Mouse (Mus musculus) adrenal gland, adult 18-20 months (tissue): ENCODE measurements around the gene Gm48551. TPM values are rescaled to one million over a fixed set of nuclear protein-coding genes. Genes with fewer than 3 reads are reported as not detected.

Source experiments
- DNase-seq, 2 experiments: peaks; one replicate each; pipeline ENCODE4 v3.0.0; 2021 to 2022; ENCODE audit warnings: low spot score in 2 of 2
- total RNA-seq, 2 experiments: library from RNA; stranded (reverse); gene quantifications; 1 replicate in 1 of 2; 2 replicates in 1 of 2; pipeline ENCODE4 v1.2.3; 2021

Gene Gm48551
- total RNA-seq, 2 experiments from 2014 or later: 1.5 to 1.9 TPM

DNA sequence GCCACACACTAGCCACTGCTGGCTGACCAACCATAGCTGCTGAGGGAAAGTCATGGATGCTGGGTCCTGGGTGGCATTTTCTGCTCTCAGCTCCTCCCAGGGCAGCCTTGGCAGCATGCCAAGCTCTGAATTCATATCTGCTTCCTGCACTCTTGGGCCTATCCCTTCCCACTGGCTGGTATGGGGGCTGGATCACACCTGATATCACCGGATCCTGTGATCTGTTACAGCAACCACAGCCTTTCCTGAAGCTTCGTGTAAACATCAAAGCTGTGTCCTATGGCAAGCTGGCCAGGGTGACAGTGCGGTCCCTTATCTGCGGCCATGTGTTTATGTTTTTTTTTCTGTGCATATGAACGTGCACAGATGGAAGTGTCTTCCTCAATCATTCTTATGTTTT is 2.2 kb upstream of the Gm48551 start:
- DNase-seq: no peak

- DNase-seq: no peak
Measured at GRCm38 (mm10) chr10:81384605-81384982, 328 bp downstream of the Gm48551 start.

GRCm38 (mm10) chr10:81385603-81386306 is 1.5 kb downstream of the Gm48551 start:
- DNase-seq: no peak

DNA sequence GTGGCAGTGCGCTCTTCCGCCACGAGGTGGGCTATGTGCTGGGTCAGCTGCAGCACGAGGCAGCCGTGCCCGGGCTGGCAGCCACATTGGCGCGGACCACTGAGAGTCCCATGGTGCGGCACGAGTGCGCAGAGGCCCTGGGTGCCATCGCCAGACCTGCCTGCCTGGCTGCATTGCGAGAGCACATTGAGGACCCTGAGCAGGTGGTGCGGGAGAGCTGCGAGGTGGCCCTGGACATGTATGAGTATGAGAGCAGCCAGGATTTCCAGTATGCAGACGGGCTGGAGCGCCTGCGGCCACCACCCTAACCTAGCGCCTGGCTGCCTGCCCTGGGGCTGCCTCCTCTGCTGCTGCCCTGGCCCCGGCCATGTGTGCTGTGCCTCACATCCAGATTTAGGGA is 3.5 kb downstream of the Gm48551 start:
- DNase-seq: no peak

DNA sequence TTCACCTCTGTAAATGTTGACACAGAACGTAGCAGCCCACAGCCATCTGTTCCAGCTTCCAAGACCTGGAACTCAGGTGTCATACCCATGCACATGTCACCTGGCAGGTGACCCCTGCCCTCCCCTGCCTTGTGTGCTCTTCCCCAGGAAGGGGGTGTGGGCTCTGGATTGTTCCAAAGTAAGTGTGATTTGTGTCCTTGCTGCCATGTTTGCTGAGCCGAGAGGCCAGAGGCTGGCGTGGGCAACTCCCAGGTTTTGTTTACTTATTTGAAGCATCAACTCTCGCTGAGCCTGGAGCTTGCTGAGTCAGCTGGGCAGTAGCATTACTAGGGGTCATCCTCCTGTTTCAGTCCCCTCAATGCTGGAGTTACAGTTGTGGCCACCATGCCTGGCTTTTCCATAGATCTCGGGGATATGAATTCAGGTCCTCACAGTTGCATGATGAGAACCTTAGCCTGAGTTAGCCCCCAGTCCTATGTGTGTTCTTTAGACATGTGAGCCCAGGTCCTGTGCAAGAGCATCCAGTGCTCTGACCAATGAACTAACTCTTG is 4.3 kb downstream of the Gm48551 start, which contains the start of gene Gm48552:
Gene Gm48552 (plus strand): TSS at position 501 of the 551 bp plus-strand sequence.
- no peak for DNase-seq

DNA sequence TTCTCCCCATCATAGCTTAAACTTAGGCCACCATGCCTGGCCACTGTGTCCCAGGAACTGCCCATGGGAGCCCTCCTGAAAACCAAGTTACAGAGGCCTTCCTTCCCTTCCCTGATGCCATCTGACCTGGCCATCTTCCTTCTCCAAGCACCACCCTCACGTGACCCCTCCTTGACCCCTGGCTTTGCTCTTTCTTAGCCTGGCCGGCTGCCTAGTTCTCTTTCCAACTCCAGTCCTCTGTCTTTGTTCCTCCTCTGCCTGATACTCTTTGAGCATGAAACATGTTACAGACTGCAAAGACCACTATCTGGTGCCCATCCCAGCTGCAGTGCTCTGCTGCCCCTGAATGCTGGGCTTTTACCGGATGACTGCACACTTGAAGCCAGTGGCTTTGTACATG is 5.1 kb downstream of the Gm48551 start:
- no peak for DNase-seq

- DNase-seq: peak; percentile 83 to 85
Measured at GRCm38 (mm10) chr10:81389801-81390677, 5.8 kb downstream of the Gm48551 start.

DNA sequence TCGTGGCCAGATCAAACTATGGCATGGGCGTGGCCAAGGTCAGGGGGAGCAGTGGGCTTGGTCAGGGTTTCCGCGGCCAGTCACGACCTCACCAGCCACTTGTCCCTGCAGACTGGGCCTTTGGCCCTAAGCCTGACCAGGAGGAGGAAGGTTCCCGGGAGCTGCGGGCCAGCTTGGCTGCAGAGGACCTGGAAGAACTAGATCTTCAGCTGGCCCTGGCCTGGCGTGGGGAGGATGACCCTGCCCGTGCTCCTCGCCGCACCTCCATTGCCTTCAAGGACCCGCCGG is 6.4 kb downstream of the Gm48551 start:
- DNase-seq: no peak

DNA sequence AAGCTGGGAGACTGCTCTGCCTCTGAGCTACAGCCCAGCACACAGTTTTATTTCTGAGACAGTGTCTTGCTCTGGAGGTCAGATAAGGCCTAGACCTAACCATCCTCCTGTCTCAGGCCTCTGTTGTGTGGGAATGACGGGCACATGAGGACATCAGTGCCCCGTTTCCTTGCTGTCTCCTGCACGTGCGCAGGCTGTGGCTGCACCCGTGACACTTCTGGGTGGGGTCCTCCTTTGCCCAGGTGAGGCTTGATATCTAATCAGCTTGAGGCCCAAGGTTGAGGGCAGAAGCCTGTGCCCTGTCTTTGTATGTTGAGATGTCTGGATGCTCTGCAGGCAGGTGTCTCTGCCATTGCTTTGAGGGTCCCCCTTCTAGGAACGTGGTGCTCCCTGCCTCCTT is 8.0 kb downstream of the Gm48551 start:
- no peak for DNase-seq

DNA sequence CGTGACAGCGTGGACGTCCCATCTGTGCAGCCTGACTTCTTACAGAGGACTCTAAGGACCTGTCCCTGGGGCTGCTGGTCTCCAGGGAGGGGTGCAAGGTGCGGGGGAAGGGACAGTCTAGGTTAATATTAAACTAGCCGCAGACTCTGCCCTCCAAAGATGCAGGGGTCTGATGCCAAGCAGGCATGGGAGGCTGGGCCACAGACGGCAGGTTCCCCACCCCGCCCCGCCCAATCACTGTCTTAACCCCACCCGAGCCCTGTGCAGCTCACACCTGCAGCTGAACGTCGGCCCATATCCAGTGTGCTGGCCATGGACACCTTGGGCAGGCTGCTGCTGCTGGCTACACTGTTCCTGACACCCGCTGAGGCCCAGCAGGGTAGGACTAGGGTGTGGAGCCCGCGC is 8.5 kb downstream of the Gm48551 start, which contains the start of gene Smim24:
Gene Smim24 (plus strand): TSS at position 271 of the 405 bp plus-strand sequence.
- DNase-seq: no peak

- no peak for DNase-seq
Measured at GRCm38 (mm10) chr10:81393456-81394063, 9.3 kb downstream of the Gm48551 start.

DNA sequence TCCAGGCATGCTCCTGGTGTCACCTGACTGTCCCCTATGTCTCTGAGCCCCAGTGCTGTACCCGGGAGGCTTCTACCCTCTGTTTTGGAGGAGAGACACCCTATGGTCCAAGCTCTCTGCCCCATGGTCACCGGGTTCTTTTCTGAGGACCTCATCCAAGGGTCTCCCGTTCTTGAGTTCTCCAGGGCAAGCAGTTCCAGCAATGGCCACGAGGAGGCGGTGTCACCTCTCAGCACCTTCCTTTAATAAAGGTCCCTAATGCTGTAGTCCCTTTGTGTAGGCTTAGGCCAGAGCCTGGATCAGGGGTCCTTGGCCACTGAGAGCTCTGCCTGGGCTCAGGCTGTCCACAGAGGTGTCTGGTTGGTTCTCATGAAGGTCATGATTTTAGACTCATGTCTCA is 10.9 kb downstream of the Gm48551 start:
- peak; percentile 64 to 71 for DNase-seq

DNA sequence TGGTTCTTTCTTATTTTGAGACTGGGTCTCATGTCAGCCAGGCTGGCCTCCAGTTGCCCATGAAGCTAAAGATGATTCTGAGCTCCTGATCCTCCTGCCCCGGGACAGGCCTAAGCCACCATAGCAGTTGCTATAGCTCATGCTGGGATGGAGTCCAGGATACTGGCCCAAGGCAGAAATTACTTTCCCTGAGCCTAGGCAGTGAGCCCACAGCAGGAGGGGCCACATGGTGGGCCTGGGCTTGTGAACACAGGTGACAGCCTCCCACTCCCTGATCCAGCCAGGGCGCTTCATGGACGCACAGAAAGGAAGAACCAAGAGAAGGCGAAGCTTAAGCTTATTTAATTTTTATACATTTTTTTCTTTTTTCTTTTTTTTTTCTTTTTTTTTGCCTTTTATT is 11.6 kb downstream of the Gm48551 start:
- no peak for DNase-seq

GRCm38 (mm10) chr10:81396749-81397148 is 12.5 kb downstream of the Gm48551 start:
- no peak for DNase-seq

- no peak for DNase-seq
Measured at GRCm38 (mm10) chr10:81399296-81399695, 15.0 kb downstream of the Gm48551 start.

DNA sequence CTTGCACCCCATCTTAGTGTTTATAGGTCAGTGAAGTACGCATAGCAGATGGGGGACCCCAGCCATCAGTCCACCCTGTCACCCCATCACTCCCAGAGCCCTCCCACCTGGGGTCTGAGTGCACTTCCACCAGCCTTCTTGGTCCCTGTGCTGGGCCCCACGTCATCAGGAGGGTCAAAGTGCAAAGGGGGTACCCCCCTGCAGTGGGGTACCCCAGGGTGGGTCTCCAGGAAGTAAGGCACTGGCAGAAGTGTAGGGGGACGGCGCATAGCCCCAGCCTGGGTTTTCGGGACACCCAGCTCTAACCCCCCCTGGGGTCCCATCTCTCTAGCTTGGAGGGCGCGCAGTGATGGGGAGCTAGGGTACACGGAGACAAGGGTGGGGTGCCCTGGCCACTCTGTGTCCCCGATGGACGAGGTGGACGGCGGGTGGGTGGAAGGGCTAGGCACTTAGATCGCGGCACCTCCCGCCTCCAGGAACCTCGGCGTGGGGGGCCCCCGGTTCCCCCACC is 15.6 kb downstream of the Gm48551 start:
- DNase-seq: no peak

DNA sequence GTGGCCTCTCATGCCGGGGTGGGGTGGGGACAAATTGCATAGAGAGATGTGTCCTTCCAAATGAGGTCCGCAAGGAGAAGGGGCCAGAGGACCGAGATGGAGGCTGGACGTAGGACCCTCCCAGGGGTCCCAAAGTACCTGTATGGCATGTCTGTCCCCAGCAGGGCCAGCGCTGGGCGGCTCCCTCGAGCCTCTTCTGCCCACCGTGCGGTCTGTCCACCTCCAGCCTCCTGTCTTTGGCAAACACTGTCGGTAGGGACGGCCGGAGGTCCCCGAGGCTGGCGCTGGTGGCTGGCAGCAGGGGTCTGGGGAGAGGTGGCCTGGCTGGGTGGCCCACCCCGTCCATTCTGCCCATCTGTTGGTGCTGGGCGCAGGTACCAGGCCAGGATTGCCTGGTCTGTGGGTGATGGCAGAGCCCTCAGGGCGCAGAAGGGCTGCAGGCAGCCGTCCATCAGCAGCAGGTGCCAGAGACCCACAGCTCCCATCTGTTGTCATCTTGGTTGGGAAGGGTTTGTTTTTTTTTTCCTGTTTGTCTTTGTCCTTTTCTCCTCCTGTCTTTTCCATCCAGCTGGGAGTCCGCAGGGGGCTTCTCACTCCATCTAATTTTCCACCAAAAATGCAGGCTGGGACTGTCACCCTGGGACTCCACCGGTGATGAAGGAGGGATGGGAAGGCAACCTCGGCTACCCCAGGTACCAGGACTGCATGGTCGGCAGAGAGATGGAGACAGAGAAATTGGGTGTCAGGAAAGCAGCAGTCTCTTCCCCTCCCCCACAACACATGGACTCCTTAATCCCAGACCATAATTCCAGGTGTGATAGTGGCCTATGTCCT is 16.3 kb downstream of the Gm48551 start:
- no peak for DNase-seq

DNA sequence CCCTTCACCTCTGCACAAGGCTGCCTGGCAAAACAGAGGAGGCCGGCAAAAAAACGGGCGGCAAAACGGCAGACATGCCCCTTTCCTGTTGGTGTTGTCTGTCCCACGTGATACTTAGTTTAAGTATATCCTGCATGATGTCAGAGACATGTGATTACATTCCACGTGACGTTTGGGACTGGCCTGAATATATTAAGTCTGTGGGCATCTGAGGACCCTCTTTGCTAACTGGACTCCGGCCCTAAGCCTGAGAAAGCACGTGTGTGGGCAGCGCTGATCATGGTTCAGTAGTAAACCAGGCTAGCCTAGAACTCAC is 16.9 kb downstream of the Gm48551 start:
- no peak for DNase-seq

GRCm38 (mm10) chr10:81401521-81402226 is 17.4 kb downstream of the Gm48551 start:
- no peak for DNase-seq

- no peak for DNase-seq
Measured at GRCm38 (mm10) chr10:81402227-81402765, 18.0 kb downstream of the Gm48551 start.
